Mouse (Mus musculus) lung, adult 2 months (tissue): ENCODE measurements around the gene Kcnh7.

Experiments used
- CTCF ChIP-seq: fragments of 200-500 bp; IDR thresholded peaks from 2 replicates; pipeline ENCODE4 v1.5.1; 2011; ENCODE audit warnings: mild to moderate bottlenecking, low read length, control low read depth; ENCODE audit not compliant: insufficient read depth
- POLR2A ChIP-seq: fragments of 200-500 bp; IDR thresholded peaks from 2 replicates; pipeline ENCODE4 v1.6.1; 2011; ENCODE audit warnings: low read depth, mild to moderate bottlenecking, control low read depth, low read length, borderline replicate concordance; ENCODE audit errors: extremely low read depth

GRCm38 (mm10) chr2:62709633-62710032, 474.5 kb downstream of the Kcnh7 start:
- TF ChIP-seq CTCF (no peak), POLR2A (no peak)
